Mouse (Mus musculus): ENCODE results near the gene Lrrfip1.

DNA sequence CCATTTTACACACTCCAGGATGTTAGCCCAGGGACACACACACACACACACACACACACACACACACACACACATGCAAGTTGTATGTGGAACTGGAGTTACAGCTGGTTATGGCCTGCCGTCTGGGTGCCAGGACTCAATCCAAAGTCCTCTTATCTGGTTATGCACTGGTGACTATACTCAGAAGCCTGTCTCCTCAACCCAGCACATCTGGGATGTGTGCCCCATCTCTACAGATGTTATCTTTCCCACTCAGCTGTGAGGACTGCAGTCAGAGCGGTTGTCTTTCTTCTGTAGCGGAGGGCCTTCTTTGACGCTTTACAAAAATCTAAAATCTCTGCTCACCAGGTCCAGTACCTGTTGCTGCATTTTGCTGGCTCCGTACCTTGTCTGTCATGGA is 176.3 kb downstream of the Lrrfip1 start:
- TF ChIP-seq CTCF (IDR thresholded peaks at IDR 0.05; ENCODE audit: low read depth, low read length), result no peak
- no peak for TF ChIP-seq POLR2A (IDR thresholded peaks at IDR 0.05; ENCODE audit: borderline replicate concordance, low read depth, low read length)

Measured in bone marrow macrophage, adult 2 months (primary cell).